Mouse (Mus musculus): ENCODE results near the gene Aip.

Gene Aip

DNA sequence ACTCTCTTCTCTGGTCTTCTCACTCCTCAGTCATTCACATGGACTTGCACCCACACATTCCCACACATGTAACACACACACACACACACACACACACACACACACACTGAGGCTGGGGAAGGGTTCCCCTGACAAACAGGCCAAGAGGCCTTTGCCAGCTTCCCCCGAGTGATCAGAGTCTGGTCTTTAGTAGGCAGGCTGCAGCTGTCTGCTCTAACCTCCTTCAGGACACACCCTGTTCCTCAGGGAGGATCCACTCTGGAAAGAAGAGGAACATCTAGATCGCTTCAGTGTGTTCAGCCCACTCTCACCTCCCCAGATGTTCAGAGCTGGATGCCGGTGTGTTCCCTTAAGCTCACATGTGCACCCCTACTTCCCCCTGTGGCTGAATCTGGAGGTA is 31.3 kb downstream of the Aip start:
- DNase-seq (ENCODE audit: low read depth in 1 of 2, low spot score in 2 of 2) = no peak

GRCm38 (mm10) chr19:4093772-4094171 is 31.9 kb downstream of the Aip start:
- no peak for DNase-seq (ENCODE audit: low read depth in 1 of 2, low spot score in 2 of 2)

- DNase-seq (ENCODE audit: low read depth in 1 of 2, low spot score in 2 of 2) = no peak
Measured at GRCm38 (mm10) chr19:4092750-4093149, 32.9 kb downstream of the Aip start.

DNA sequence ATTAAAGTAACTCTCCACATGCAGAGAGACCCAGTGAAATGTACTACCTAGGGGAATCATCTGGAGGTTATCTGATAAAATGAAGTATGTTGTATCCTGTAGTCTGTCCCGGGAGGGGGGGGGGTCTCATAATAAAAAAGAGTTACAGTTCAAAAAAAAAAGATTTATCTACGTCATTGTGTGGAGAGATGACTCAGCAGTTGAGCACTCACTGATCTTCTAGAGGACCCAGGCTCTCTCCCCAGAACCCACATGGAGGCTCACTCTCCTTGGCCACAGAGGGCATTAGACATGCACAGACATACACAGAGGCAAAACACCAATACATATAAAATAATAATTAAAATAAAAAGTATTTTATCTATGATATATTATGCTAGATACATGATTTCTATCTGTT is 34.3 kb downstream of the Aip start:
- no peak for DNase-seq (ENCODE audit: low read depth in 1 of 2, low spot score in 2 of 2)

- no peak for DNase-seq (ENCODE audit: low read depth in 1 of 2, low spot score in 2 of 2)
Measured at GRCm38 (mm10) chr19:4090446-4090845, 35.2 kb downstream of the Aip start.

DNA sequence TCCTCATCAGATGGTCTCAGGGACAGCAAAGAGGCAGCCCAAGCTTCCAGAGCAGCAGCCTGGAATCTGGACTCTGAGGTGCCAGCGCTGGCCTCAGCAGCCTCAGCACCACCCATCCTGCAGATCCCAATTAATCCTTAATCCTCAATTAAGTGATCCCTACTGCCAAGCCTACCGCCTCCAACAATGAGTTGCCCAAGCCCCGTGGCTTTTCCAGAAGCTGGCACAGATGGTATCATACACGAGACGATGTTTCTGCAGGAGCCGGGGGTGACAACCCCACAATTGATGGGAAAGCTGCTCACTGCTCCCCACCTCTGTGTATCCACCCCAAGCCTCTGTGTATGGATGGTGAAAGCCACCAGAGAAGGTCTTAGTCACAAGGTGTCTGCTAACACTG is 36.5 kb downstream of the Aip start:
- DNase-seq (ENCODE audit: low read depth in 1 of 2, low spot score in 2 of 2) = no peak

- no peak for DNase-seq (ENCODE audit: low read depth in 1 of 2, low spot score in 2 of 2)
Measured at GRCm38 (mm10) chr19:4088146-4088545, 37.5 kb downstream of the Aip start.

DNA sequence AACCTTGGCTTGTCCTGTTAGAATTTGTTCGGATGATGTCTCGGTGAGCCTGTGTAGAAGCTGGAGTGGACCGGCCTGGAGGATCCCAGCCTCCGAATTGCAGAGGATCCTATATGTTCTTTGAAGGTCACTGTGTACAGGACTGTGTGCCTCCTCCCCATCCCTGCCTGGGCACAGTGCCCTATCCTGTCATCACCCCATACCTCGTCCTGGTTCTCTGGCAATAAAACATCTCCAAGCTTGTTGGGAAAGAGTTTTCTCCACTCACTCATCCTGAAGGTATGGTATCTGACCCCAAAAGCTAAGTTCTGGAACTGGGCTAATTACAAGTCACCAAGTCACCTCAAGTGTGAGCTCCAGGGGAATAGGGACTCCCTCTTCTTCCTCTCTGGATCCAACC is 38.6 kb downstream of the Aip start:
- DNase-seq (ENCODE audit: low read depth in 1 of 2, low spot score in 2 of 2) = no peak

DNA sequence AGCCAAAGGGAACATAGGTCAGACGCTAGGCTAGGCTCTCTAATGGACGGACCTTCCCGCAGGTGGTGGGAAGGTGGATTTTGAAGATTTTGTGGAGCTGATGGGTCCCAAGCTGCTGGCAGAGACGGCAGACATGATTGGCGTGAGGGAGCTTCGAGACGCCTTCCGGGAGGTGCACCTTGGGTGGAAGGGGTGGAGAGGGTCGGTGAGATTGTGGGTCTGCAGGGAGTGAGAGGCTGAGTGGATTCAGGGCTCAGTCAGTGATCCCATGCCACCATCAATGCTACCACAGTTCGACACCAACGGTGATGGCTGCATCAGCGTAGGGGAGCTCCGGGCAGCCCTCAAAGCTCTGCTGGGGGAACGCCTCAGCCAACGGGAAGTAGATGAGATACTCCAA is 39.5 kb downstream of the Aip start:
- DNase-seq (ENCODE audit: low read depth in 1 of 2, low spot score in 2 of 2) = no peak

GRCm38 (mm10) chr19:4084984-4085383 is 40.7 kb downstream of the Aip start:
- DNase-seq (ENCODE audit: low read depth in 1 of 2, low spot score in 2 of 2) = no peak

GRCm38 (mm10) chr19:4083826-4084225 is 41.8 kb downstream of the Aip start:
- DNase-seq (ENCODE audit: low read depth in 1 of 2, low spot score in 2 of 2) = no peak

- DNase-seq (ENCODE audit: low read depth in 1 of 2, low spot score in 2 of 2) = no peak
Measured at GRCm38 (mm10) chr19:4083316-4083715, 42.3 kb downstream of the Aip start.

DNA sequence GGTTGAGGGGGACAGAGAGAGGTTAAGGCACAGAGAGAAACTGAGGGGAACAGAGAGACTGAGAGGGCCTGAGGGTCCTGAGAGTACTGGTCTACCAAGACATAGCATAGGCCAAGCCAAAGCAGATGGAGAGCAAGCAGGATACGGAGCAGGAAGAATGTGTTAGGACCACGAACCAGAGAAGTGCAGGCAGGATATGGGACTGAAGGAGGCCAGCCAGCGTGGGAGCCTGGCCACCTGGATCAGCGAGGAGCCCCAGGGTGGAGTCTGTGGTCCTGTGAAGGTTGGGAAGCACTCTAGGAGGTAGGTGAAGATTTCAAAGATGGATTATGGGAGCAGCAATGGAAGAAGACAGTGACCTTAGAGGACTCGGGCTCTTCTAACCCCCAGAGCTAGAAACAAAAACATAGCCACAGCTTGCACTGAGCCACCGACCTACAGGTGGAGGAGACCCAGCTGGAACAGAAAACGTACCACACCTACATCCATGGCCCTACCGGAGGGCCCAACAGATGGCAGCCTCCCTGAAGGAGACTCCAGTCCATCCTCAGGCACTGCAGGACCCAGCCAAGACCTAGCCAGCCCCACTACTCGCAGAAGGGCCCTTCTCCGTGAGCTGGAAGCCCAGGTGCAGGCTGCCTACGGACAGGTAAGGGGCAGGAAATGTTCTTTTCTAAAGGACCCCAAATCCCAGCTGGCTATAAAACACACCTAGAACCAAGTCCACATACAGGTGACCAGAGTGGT is 43.3 kb downstream of the Aip start:
- no peak for DNase-seq (ENCODE audit: low read depth in 1 of 2, low spot score in 2 of 2)

DNA sequence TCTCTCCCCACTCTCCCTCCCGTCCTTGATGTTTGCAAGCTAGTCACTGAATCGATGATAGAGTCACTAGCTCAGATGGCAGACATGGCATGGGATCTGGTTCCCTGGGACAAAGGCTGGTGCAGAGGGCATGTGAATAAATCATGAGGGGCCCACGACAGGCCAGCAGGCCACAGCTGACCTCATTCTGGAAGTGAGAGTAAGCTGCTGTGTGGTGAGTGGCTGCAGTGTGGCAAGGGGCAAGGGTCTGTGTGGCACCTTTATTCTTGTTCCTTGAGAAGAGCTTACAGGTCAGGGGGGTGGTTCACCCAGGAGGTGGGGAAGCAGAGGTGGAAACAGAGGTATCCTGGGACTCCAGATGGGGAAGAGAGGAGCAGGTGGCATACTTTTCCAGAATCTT is 44.3 kb downstream of the Aip start, which contains the start of gene Cabp2:
Gene Cabp2 (plus strand): TSS at position 185 of the 400 bp plus-strand sequence.
- DNase-seq (ENCODE audit: low read depth in 1 of 2, low spot score in 2 of 2) = no peak

GRCm38 (mm10) chr19:4080511-4081009 is 45.1 kb downstream of the Aip start:
- DNase-seq (ENCODE audit: low read depth in 1 of 2, low spot score in 2 of 2) = no peak

DNA sequence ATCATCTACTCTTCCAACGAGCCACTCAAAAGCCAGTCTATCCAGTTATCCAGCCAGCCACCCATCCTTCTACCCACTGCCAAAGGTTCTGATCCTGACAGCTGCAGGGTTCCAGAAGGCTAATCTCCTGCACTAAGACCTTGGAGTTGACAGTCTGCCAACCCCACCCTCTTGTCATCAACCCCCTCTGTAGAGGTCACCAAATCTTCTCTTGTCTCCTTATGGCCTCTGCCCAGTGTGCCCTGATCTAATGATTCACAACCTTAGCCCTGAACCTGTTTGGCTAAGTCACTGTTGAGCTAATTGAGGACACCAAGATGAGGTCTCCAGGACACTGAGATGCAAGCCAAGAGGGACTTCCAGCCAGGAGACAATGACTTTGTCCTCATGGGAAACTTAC is 46.1 kb downstream of the Aip start:
- no peak for DNase-seq (ENCODE audit: low read depth in 1 of 2, low spot score in 2 of 2)

DNA sequence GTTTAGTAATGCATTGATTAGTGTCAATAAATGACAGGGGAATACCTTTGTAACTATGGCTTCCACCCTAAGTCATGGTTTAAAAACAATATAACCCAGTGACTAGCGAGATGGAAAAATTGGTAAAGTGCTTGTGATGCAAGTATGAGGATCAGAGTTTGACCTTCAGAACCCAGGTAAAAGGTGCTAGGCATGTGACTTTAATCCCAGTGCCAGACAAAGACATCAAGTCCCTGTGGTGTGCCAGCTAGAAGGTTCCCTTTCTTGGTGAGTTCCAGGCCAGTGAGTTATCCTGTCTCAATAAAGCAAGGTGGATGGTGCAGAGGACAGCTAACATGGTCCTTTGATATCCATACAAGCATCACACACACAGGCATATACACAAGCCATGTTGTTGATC is 50.1 kb downstream of the Aip start:
- DNase-seq (ENCODE audit: low read depth in 1 of 2, low spot score in 2 of 2) = no peak

- DNase-seq (ENCODE audit: low read depth in 1 of 2, low spot score in 2 of 2) = no peak
Measured at GRCm38 (mm10) chr19:4072706-4073424, 52.8 kb downstream of the Aip start.

DNA sequence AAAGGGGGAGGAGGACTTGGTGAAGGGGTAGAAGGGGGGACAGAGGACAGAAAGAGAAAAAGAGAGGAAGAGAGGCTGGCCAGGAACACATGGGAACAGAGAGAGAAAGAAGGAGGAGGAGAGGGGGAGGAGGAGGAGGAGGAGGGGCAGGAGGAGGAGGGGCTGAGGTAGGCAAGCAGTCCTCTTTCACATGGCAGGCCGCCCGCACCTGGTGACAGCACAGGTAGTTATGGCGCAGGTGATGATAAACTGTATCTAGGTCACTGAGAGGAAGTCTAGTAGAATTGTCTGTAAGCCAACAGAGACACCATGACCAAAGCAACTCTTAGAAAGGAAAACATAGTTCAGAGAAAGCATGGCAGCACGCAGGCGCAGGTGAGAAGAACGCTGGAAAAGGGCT is 54.3 kb downstream of the Aip start:
- no peak for DNase-seq (ENCODE audit: low read depth in 1 of 2, low spot score in 2 of 2)

DNA sequence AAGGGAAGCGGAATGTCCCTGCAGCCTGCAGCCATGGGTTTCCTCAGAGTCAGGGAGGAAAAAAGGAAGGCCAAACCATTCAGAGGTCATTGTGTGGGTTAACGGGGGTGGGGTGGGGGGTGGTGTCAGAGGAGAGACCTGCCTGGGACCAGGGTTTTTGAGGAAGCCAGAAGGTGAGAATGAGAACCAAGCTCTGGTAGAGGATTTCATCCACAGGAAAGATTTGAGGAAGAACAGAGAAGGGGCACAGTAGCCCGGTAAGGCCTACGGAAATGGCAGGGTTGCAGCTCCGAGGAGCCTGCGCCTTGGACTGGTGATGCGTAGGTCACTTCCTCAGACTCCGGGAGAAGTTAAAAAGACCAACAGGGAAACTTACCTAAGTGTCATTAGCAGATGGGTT is 54.9 kb downstream of the Aip start:
- no peak for DNase-seq (ENCODE audit: low read depth in 1 of 2, low spot score in 2 of 2)

DNA sequence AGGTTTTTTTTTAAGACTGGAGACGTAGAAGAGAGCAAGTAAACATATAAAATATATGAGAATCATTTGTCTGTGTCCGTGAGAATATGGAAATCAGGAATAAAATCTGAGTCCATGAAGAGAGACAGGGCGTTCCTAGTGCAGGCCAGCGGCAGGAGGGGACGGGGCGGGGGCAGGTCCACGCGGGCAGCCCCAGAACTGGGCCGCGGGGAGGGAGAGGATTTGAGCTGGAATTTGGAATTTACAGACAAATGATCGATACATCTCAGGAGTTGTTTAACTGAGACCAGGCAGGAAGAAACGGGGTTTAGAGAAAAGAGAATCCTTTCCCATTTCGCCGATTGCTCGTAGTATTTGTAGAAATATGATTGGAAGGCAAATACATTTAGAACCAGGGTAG is 55.3 kb downstream of the Aip start:
- no peak for DNase-seq (ENCODE audit: low read depth in 1 of 2, low spot score in 2 of 2)

- no peak for DNase-seq (ENCODE audit: low read depth in 1 of 2, low spot score in 2 of 2)
Measured at GRCm38 (mm10) chr19:4068717-4069410, 56.8 kb downstream of the Aip start.

Data from monocyte, adult 2 months (primary cell).